Mouse (Mus musculus) hindbrain, embryonic 11.5 days (tissue): ENCODE results near the gene Btn2a2. TPM values are rescaled to one million over a fixed set of nuclear protein-coding genes. Genes with fewer than 3 reads are reported as not detected.

Source experiments
- ATAC-seq: fragments of 200-750 bp; cut with Nextera tagmentation; 2 replicates; pipeline ENCODE4 v1.8.0; 2017; ENCODE audit warnings: mild to moderate bottlenecking, moderate TSS enrichment, moderate library complexity; ENCODE audit not compliant: low FRiP score
- DNase-seq: peaks from one replicate; pipeline ENCODE4 v3.0.0-alpha.2; 2015; ENCODE audit warnings: low spot score
- H3K27ac ChIP-seq: fragments of 300-500 bp; sonication (generic); 2 replicates; pipeline ENCODE4 v1.5.1; 2014; ENCODE audit warnings: mild to moderate bottlenecking, low read depth, low read length
- H3K27me3 ChIP-seq: fragments of 300-500 bp; sonication (generic); 2 replicates; pipeline ENCODE4 v1.6.1; 2014; ENCODE audit warnings: mild to moderate bottlenecking, low read length, moderate library complexity, mixed read lengths; ENCODE audit not compliant: control insufficient read depth, insufficient read depth
- H3K36me3 ChIP-seq: fragments of 300-500 bp; sonication (generic); 2 replicates; pipeline ENCODE4 v1.6.1; 2014; ENCODE audit warnings: mild to moderate bottlenecking, low read length, moderate library complexity, mixed read lengths; ENCODE audit not compliant: control insufficient read depth, insufficient read depth
- H3K4me1 ChIP-seq: fragments of 300-500 bp; sonication (generic); replicated peaks from 2 replicates; pipeline ENCODE4 v1.6.1; 2014; ENCODE audit warnings: low read length, mixed read lengths; ENCODE audit not compliant: control insufficient read depth, insufficient read depth
- H3K4me2 ChIP-seq: fragments of 300-500 bp; sonication (generic); replicated peaks from 2 replicates; pipeline ENCODE4 v1.6.1; 2014; ENCODE audit warnings: mild to moderate bottlenecking, low read depth, low read length
- H3K4me3 ChIP-seq: fragments of 300-500 bp; sonication (generic); 2 replicates; pipeline ENCODE4 v1.5.1; 2014; ENCODE audit warnings: low read depth, low read length
- H3K9ac ChIP-seq: fragments of 300-500 bp; sonication (generic); 2 replicates; pipeline ENCODE4 v1.6.1; 2014; ENCODE audit warnings: low read depth, low read length
- H3K9me3 ChIP-seq: fragments of 300-500 bp; sonication (generic); 2 replicates; pipeline ENCODE4 v1.6.1; 2016; ENCODE audit warnings: low read length; ENCODE audit not compliant: control insufficient read depth
- WGBS: fragments of 180-500 bp; shearing (Covaris S2); extraction: QIAGEN DNeasy Blood & Tissue Kit; methylation state at CpG from one replicate; pipeline ENCODE4 v1.1.7; 2014; 5-methylcytosine and 5-hydroxymethylcytosine counted together
- polyA plus RNA-seq: library from polyadenylated mRNA; unstranded; fragments of >200 nt; fragmentation: Nextera tagmentation; extraction: Ambion mirVana; gene quantifications from 2 replicates; pipeline ENCODE4 v1.2.1, GENCODE M21; 2014

Btn2a2 gene
- polyA plus RNA-seq, 1 experiment from 2014 or later: 0.15 TPM

- Histone ChIP-seq H3K27ac (no peak overlapping the region), H3K36me3 (no peaks in the 10 kb centered on the region), H3K4me1 (no peaks in the 10 kb centered on the region), H3K9ac (no peak overlapping the region), H3K4me2 (peak overlapping the region; percentile 56), H3K9me3 (no peaks in the 10 kb centered on the region), H3K27me3 (no peaks in the 10 kb centered on the region), H3K4me3 (peak overlapping the region; percentile 51)
- peak; percentile 79 for DNase-seq
- peak; percentile 50; the same call in 1 of the 2 replicates for ATAC-seq
- WGBS: 0% methylated on average over 7 of the region's 7 CpGs
These were observed 50.1 kb downstream of the Btn2a2 start for GRCm38 (mm10) chr13:23438521-23438920.

DNA sequence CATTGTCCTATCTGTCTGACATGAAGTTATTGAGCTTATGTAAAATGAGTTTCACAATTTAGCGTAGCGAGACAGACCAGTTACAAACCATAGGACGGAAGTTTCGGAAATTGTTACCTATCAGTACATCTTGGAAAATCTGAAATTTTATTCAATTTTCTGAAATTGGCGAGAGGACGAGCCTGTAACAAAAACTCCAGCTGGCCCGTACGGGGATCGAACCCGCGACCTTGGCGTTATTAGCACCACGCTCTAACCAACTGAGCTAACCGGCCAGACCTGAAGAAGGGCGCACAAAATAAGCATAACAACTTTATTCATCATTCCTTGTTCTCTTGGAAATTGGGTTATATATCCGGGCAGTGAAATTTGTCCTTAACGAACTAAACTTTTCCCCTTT lies 50.7 kb downstream of the Btn2a2 start:
- under 1% methylated on average over 17 of the region's 17 CpGs for WGBS
- H3K4me2 ChIP-seq: peak overlapping the region; percentile 56
- DNase-seq (peak; percentile 89), ATAC-seq (peak; percentile 91)
- H3K36me3 ChIP-seq: no peaks in the 10 kb centered on the region
- H3K4me1 ChIP-seq: no peaks in the 10 kb centered on the region
- H3K9ac ChIP-seq: peak overlapping the region; percentile 51; the same call in 1 of the 2 replicates
- no peak overlapping the region for H3K27ac ChIP-seq
- no peaks in the 10 kb centered on the region for H3K9me3 ChIP-seq
- H3K27me3 ChIP-seq: no peaks in the 10 kb centered on the region
- H3K4me3 ChIP-seq: peak overlapping the region; percentile 51

DNA sequence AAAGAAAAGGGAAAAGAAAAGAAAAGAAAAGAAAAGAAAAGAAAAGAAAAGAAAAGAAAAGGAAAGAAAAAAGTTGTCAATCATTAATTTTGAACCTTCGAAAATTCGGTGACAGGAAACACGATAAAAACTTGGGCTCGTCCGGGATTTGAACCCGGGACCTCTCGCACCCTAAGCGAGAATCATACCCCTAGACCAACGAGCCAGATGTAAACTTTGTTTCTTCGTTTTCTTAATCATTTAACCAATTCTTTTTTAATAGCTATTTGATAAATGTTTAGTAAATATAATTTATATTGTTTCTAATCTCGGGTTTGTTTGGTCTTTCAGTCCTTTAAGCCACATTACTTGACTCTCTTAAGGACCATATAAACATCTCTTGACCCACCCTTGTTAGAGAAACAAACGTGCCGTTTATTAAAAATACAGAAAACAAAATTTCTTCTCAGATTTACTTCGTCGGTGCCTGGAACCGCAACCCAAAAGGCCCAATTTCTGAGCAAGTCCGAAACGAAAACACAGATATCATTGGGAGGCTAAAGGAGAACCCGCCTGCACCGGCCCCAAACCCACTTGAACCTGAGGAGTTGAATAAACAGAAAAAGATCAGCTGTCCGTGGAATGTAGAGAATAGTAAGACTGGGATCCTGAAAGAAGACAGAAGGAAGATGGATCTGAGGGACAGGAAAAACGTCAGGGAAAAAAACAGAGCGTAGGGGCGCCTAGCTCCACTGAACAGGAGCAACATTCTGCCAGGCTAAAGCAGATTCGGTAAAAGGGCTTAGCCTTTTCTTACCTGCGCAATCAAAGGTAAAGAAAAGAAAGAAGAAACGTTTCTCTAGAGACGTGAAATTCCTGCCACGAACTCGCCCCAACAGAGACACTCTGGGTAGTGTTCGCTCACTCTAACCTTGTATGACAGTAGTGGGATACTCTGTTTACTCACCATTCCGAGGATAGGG lies 51.5 kb downstream of the Btn2a2 start:
- WGBS: under 1% methylated on average over 32 of the region's 32 CpGs
- Histone ChIP-seq H3K36me3 (no peaks in the 10 kb centered on the region), H3K27me3 (no peaks in the 10 kb centered on the region), H3K4me1 (no peaks in the 10 kb centered on the region), H3K4me3 (peak overlapping the region; percentile 51), H3K27ac (no peak overlapping the region), H3K9me3 (no peaks in the 10 kb centered on the region), H3K4me2 (peak overlapping the region; percentile 56), H3K9ac (peak overlapping the region; percentile 51)
- peak; percentile 72 for DNase-seq
- ATAC-seq: peak; percentile 31; the same call in 1 of the 2 replicates

GRCm38 (mm10) chr13:23436231-23436661 lies 52.4 kb downstream of the Btn2a2 start:
- 1% methylated on average over 11 of the region's 11 CpGs for WGBS
- Histone ChIP-seq H3K27ac (no peak overlapping the region), H3K4me3 (peak overlapping the region; percentile 37), H3K9ac (no peak overlapping the region), H3K36me3 (no peaks in the 10 kb centered on the region), H3K9me3 (no peaks in the 10 kb centered on the region), H3K4me1 (no peaks in the 10 kb centered on the region), H3K4me2 (no peak overlapping the region), H3K27me3 (no peaks in the 10 kb centered on the region)
- ATAC-seq (no peak), DNase-seq (peak; percentile 75)

- no peak for ATAC-seq
- Histone ChIP-seq H3K4me3 (peak overlapping the region; percentile 37), H3K27ac (no peak overlapping the region), H3K9me3 (no peaks in the 10 kb centered on the region), H3K9ac (peak overlapping the region; percentile 49; the same call in 1 of the 2 replicates), H3K27me3 (no peaks in the 10 kb centered on the region), H3K4me2 (peak overlapping the region; percentile 56), H3K4me1 (no peaks in the 10 kb centered on the region), H3K36me3 (no peaks in the 10 kb centered on the region)
- peak; percentile 53 for DNase-seq
- under 1% methylated on average over 12 of the region's 12 CpGs for WGBS
These were observed 53.0 kb downstream of the Btn2a2 start for GRCm38 (mm10) chr13:23435676-23436075.

- Histone ChIP-seq H3K9me3 (no peaks in the 10 kb centered on the region), H3K9ac (no peak overlapping the region), H3K4me3 (peak overlapping the region; percentile 37), H3K27ac (no peak overlapping the region), H3K36me3 (no peaks in the 10 kb centered on the region), H3K4me1 (no peaks in the 10 kb centered on the region), H3K27me3 (no peaks in the 10 kb centered on the region), H3K4me2 (peak overlapping the region; percentile 56)
- WGBS: 15% methylated on average over 4 of the region's 4 CpGs
- no peak for DNase-seq
- no peak for ATAC-seq
These were observed 53.4 kb downstream of the Btn2a2 start for GRCm38 (mm10) chr13:23435241-23435640.

DNA sequence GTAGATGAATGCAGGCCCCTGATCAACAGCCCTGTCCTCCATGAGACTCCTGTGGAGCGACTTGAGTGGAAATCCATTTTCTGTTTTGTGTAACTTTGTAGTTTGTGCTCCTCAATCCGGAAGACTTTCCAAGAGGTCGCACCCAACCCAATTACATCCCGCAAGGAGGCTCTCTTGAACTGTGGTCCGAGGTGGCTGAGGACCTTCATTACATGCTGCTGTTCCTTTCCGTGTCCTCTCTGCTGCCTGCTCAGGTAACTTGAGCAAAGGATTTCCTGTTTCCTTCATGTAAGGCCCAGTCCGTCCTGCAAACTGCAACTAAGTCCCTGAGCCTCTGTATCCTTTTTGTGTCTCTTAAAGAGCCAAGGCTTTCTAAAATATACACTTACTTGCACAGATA lies 54.2 kb downstream of the Btn2a2 start:
- Histone ChIP-seq H3K27ac (no peak overlapping the region), H3K9ac (no peak overlapping the region), H3K9me3 (no peaks in the 10 kb centered on the region), H3K4me1 (no peaks in the 10 kb centered on the region), H3K27me3 (no peaks in the 10 kb centered on the region), H3K36me3 (no peaks in the 10 kb centered on the region), H3K4me2 (no peak overlapping the region), H3K4me3 (0 out of 2 replicates have a peak overlapping the region, but pooled peaks have one; percentile 6)
- ATAC-seq (no peak), DNase-seq (no peak)
- 9% methylated on average over 7 of the region's 7 CpGs for WGBS

DNA sequence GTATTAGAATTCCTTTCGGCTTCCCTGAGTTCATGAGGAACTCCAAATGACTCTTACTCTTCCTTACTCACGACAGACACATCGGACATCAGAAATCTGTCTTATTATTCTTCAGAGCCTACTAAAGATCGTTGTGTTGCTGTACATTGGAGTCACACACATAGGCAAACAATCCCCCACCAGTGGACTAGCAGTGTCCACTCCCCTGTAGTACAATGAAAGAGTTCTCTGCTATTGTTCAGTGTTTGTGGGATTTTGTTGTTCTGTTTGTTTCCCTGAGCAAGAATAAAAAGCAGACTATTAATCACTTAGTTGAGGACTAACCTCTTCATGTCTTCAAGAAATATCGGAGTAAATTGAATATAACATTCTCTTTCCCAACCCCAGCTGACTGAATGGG lies 54.9 kb downstream of the Btn2a2 start:
- H3K4me3 ChIP-seq: no peak overlapping the region
- ATAC-seq: no peak
- no peaks in the 10 kb centered on the region for H3K36me3 ChIP-seq
- H3K9me3 ChIP-seq: no peaks in the 10 kb centered on the region
- no peak for DNase-seq
- H3K4me2 ChIP-seq: no peak overlapping the region
- H3K9ac ChIP-seq: no peak overlapping the region
- no peaks in the 10 kb centered on the region for H3K27me3 ChIP-seq
- H3K27ac ChIP-seq: no peak overlapping the region
- H3K4me1 ChIP-seq: no peaks in the 10 kb centered on the region
- WGBS: 51% methylated on average over 5 of the region's 5 CpGs
